In genomic region chr19:45242348-45243263, GRCm38 (mm10) we compare ENCODE assay signal across 12 mouse cellular contexts. TPM values are rescaled to one million over a fixed set of nuclear protein-coding genes. Genes with fewer than 3 reads are reported as not detected.
DNase-seq lines count a peak whose midpoint lies in the region; ATAC-seq and TF ChIP-seq lines count a peak whose summit lies in the region.
"Had no signal": no experiment of that assay in that cellular context is flagged by ENCODE, and none has a peak within 500 bp of the region (broad histone marks: within the 10 kb centered on the region; RNA-seq: fewer than 3 reads in every experiment).

No protein-coding gene starts in this region.

- H3K9me3 ChIP-seq in lung, embryonic 14.5 days (ENCODE audit: low read depth, low read length), result no peaks in the 10 kb centered on the region

- no peak for ATAC-seq in lung, embryonic 14.5 days (ENCODE audit: insufficient read depth)
- peak; percentile 36 for ATAC-seq in granulocyte monocyte progenitor cell, adult 5-6 weeks (replicated peaks; ENCODE audit: poor library complexity, severe bottlenecking)
- peak; percentile 63 for ATAC-seq in megakaryocyte progenitor cell, adult 5-6 weeks (replicated peaks; ENCODE audit: poor library complexity)
- ATAC-seq: liver, postnatal 0 days had no signal

- no peak overlapping the region for H3K9ac ChIP-seq in lung, embryonic 14.5 days
- H3K9ac ChIP-seq: liver, postnatal 0 days had no signal

- H3K36me3 ChIP-seq in lung, embryonic 14.5 days (ENCODE audit: insufficient read depth), result no peaks in the 10 kb centered on the region

- H3K4me3 ChIP-seq in lung, embryonic 14.5 days (ENCODE audit: low read depth, low read length), result no peak overlapping the region
- no peak overlapping the region for H3K4me3 ChIP-seq in layer of hippocampus, adult 2 months

- H3K4me2 ChIP-seq in lung, embryonic 14.5 days, result no peak overlapping the region

- peaks cover 77% of the 10 kb centered on the region for H3K27me3 ChIP-seq in lung, embryonic 14.5 days (ENCODE audit: insufficient read depth, low read length)

- H3K27ac ChIP-seq in lung, embryonic 14.5 days (ENCODE audit: low read depth), result no peak overlapping the region
- no peak overlapping the region for H3K27ac ChIP-seq in layer of hippocampus, adult 2 months

- TF ChIP-seq CTCF in lung, embryonic 14.5 days (IDR thresholded peaks at IDR 0.05; ENCODE audit: low read depth), result no peak
- no peak for TF ChIP-seq CTCF in layer of hippocampus, adult 2 months (conservative IDR thresholded peaks at IDR 0.05)

- H3K4me1 ChIP-seq in lung, embryonic 14.5 days (ENCODE audit: insufficient read depth), result no peaks in the 10 kb centered on the region

- peak; percentile 56 for DNase-seq in gastrocnemius, adult 18-20 months (ENCODE audit: low spot score)
- no peak for DNase-seq in gastrocnemius, postnatal 4 days (ENCODE audit: low spot score in 2 of 2)
- DNase-seq in lung, embryonic 14.5 days, result peak; percentile 31
- DNase-seq in lung, postnatal 25 days (ENCODE audit: low spot score), result no peak
- no peak for DNase-seq in layer of hippocampus, adult 2 months (ENCODE audit: low spot score in 2 of 2)
- DNase-seq in layer of hippocampus, postnatal 25 days (ENCODE audit: extremely low spot score in 1 of 2, low spot score in 1 of 2), result no peak
- DNase-seq: gastrocnemius, postnatal 36 days; layer of hippocampus, postnatal 36 days; liver, postnatal 0 days had no signal

- 1% methylated on average over 23 of the region's 23 CpGs for WGBS in lung, embryonic 14.5 days

RNA-seq across cellular contexts. Expression of gene Lbx1, which starts 7.0 kb away (rescaled TPM):
- 10 to 100 TPM; 62.4 to 63.1 TPM for total RNA-seq in gastrocnemius, adult 18-20 months (2021)
- total RNA-seq in gastrocnemius, postnatal 4 days (2021), result 10 to 100 TPM; 24.2 to 26.0 TPM
- not detected in 2 replicates for polyA plus RNA-seq in lung, embryonic 14.5 days (2014; fragmentation: Nextera tagmentation; extraction: Ambion mirVana)
- not detected in 2 replicates for total RNA-seq in granulocyte monocyte progenitor cell, adult 5-6 weeks (2014; fragmentation: Nextera tagmentation)
- total RNA-seq in granulocyte monocyte progenitor cell, adult 5-6 weeks (2017), result not detected in 2 replicates
- total RNA-seq in megakaryocyte progenitor cell, adult 5-6 weeks (2015), result not detected in 2 replicates
- not detected in 2 replicates for total RNA-seq in megakaryocyte progenitor cell, adult 5-6 weeks (2017)
- not detected for total RNA-seq in layer of hippocampus, adult 2 months (2021)
- total RNA-seq in layer of hippocampus, postnatal 25 days (2021), result not detected
- total RNA-seq: layer of hippocampus, postnatal 36 days had no signal
- polyA plus RNA-seq: liver, postnatal 0 days; thymus, postnatal 0 days had no signal

Comparison
In these comparisons a context has a peak if more than half of its experiments do, and no peak if none do; other contexts are left out.
1. DNase-seq: peak in gastrocnemius, adult 18-20 months (single experiment) and lung, embryonic 14.5 days (single experiment); none in gastrocnemius, postnatal 4 days (0 of 2), lung, postnatal 25 days (single experiment), layer of hippocampus, adult 2 months (0 of 2) and layer of hippocampus, postnatal 25 days (0 of 2).
2. RNA of gene Lbx1, which starts 7.0 kb away (total RNA-seq): 62.4 to 63.1 TPM in gastrocnemius, adult 18-20 months and 24.2 to 26.0 TPM in gastrocnemius, postnatal 4 days; not detected in layer of hippocampus, postnatal 25 days, not detected in granulocyte monocyte progenitor cell, adult 5-6 weeks, not detected in megakaryocyte progenitor cell, adult 5-6 weeks and not detected in layer of hippocampus, adult 2 months; every median in the first group is over 10 times any median in the second.